Mouse (Mus musculus) left cerebral cortex, postnatal 25 days (tissue): ENCODE results near the gene Unc79. TPM values are rescaled to one million over a fixed set of nuclear protein-coding genes. Genes with fewer than 3 reads are reported as not detected.

Experiments
- DNase-seq, 2 experiments: peaks; one replicate each; pipeline ENCODE4 v3.0.0; 2022; ENCODE audit warnings: low spot score in 2 of 2, mixed read lengths in 1 of 2
- intact Hi-C: fragments of 180-260 bp; cut with DNase I; formaldehyde crosslinking; loops from one replicate; pipeline ENCODE4 v1.15.1; 2025
- total RNA-seq, 2 experiments: library from RNA; stranded (reverse); gene quantifications; 2 replicates each; pipeline ENCODE4 v1.2.3; 2021

Unc79 gene
- total RNA-seq, 2 experiments from 2014 or later = 52.1 to 58.6 TPM

GRCm38 (mm10) chr12:103164101-103165030 lies 215.7 kb downstream of the Unc79 start:
- DNase-seq = no peak
- intact Hi-C loops = no loop called here

GRCm38 (mm10) chr12:103168892-103169291 lies 220.2 kb downstream of the Unc79 start:
- intact Hi-C loops = no loop called here

GRCm38 (mm10) chr12:103183057-103183456 lies 234.4 kb downstream of the Unc79 start:
- intact Hi-C loops = no loop called here
- no peak for DNase-seq

More at GRCm38 (mm10) chr12:103168892-103169291, 220.2 kb downstream of the Unc79 start:
- no peak for DNase-seq

- intact Hi-C loops = no loop called here
- no peak for DNase-seq
Measured at GRCm38 (mm10) chr12:103187020-103187419, 238.4 kb downstream of the Unc79 start.

GRCm38 (mm10) chr12:103188223-103188622 lies 239.6 kb downstream of the Unc79 start:
- no peak for DNase-seq
- intact Hi-C loops = no loop called here

GRCm38 (mm10) chr12:103189771-103190170 lies 241.1 kb downstream of the Unc79 start:
- intact Hi-C loops = loop anchor here (1.0 kb wide), 1 partner anchor 53 kb away; the partner anchor contains the start of gene Prima1
- peak; percentile 68 to 91 for DNase-seq

- intact Hi-C loops = no loop called here
Measured at GRCm38 (mm10) chr12:103192996-103193395, 244.3 kb downstream of the Unc79 start.

GRCm38 (mm10) chr12:103202592-103203544 lies 254.2 kb downstream of the Unc79 start:
- no peak for DNase-seq
- intact Hi-C loops = no loop called here

More at GRCm38 (mm10) chr12:103192996-103193395, 244.3 kb downstream of the Unc79 start:
- no peak for DNase-seq

- intact Hi-C loops = no loop called here
- DNase-seq = peak in 1 of 2 experiments; percentile 71
Measured at GRCm38 (mm10) chr12:103205561-103205960, 256.9 kb downstream of the Unc79 start.

- intact Hi-C loops = no loop called here
- DNase-seq = no peak
Measured at GRCm38 (mm10) chr12:103209581-103209980, 260.9 kb downstream of the Unc79 start.

- peak in 1 of 2 experiments; percentile 33 for DNase-seq
Measured at GRCm38 (mm10) chr12:103211078-103211477, 262.4 kb downstream of the Unc79 start.

GRCm38 (mm10) chr12:103213591-103213990 lies 264.9 kb downstream of the Unc79 start:
- intact Hi-C loops = no loop called here

More at GRCm38 (mm10) chr12:103211078-103211477, 262.4 kb downstream of the Unc79 start:
- intact Hi-C loops = no loop called here

GRCm38 (mm10) chr12:103214270-103214669 lies 265.6 kb downstream of the Unc79 start:
- intact Hi-C loops = no loop called here
- DNase-seq = no peak

More at GRCm38 (mm10) chr12:103213591-103213990, 264.9 kb downstream of the Unc79 start:
- DNase-seq = no peak

GRCm38 (mm10) chr12:103214797-103215196 lies 266.1 kb downstream of the Unc79 start:
- no peak for DNase-seq
- intact Hi-C loops = no loop called here

- intact Hi-C loops = no loop called here
- DNase-seq = no peak
Measured at GRCm38 (mm10) chr12:103215877-103216610, 267.4 kb downstream of the Unc79 start.

- DNase-seq = no peak
- intact Hi-C loops = no loop called here
Measured at GRCm38 (mm10) chr12:103223671-103224070, 275.0 kb downstream of the Unc79 start.

GRCm38 (mm10) chr12:103226121-103226520 lies 277.5 kb downstream of the Unc79 start:
- DNase-seq = no peak
- intact Hi-C loops = no loop called here

- intact Hi-C loops = no loop called here
- no peak for DNase-seq
Measured at GRCm38 (mm10) chr12:103229058-103229457, 280.4 kb downstream of the Unc79 start.
